Mouse (Mus musculus) testis, adult 2 months (tissue): ENCODE measurements around the gene Olfr558.

Experiments used
- CTCF ChIP-seq: fragments of 200-500 bp; IDR thresholded peaks from 2 replicates; pipeline ENCODE4 v1.5.1; 2012; ENCODE audit warnings: low read depth, mild to moderate bottlenecking, inconsistent platforms, low read length, moderate library complexity; ENCODE audit not compliant: control insufficient read depth, insufficient read depth, insufficient replicate concordance
- POLR2A ChIP-seq: fragments of 200-500 bp; IDR thresholded peaks from 2 replicates; pipeline ENCODE4 v1.6.1; 2012; ENCODE audit warnings: low read depth, mild to moderate bottlenecking, inconsistent platforms, low read length, moderate library complexity; ENCODE audit not compliant: control insufficient read depth

DNA sequence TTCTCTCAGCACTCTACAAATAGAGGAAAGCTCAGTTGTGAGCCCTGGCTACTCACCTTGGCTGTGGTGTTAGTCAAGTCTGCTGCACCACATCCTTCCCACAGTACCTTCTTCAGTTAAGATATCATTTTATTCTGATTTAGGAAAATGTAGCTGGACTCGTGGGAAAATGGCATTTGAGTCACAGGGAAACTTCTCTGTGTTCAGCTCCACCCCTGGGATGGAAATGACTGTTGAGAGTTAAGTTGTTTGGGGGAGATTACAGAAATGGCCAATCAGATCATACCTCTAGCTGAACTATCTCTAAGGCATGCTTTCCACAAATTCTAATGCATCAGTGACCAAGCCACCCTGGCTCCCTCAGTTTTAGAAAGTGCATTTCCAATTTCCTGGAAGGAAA, 17.0 kb downstream of the Olfr558 start, which contains the start of gene Olfr33:
- TF ChIP-seq CTCF (no peak), POLR2A (no peak)
